Mouse (Mus musculus): ENCODE measurements around the gene Ccdc130.

- TF ChIP-seq NANOG (IDR thresholded peaks at IDR 0.05; ENCODE audit: borderline replicate concordance, low read length) (no peak), CTCF (conservative IDR thresholded peaks at IDR 0.05; ENCODE audit: low read length) (no peak), POU5F1 (IDR thresholded peaks at IDR 0.05; ENCODE audit: borderline replicate concordance, low read length) (no peak)
These were observed 61.5 kb downstream of the Ccdc130 start for GRCm38 (mm10) chr8:84208381-84209380.
